Mouse (Mus musculus) ES-E14 (cell line): ENCODE measurements at regions not wholly inside any gene's neighbourhood (a gene's known extent, or its start where the extent isn't known, plus 50 kb on each side); places are given as distances from the start of the nearest gene placed in this dataset.

ENCODE experiments used
- CHD2 ChIP-seq: IDR thresholded peaks from 2 replicates; pipeline ENCODE4 v1.6.1; 2014; ENCODE audit warnings: mild to moderate bottlenecking, low read depth, low read length, inconsistent platforms
- HCFC1 ChIP-seq: IDR thresholded peaks from 2 replicates; pipeline ENCODE4 v1.6.1; 2012; ENCODE audit warnings: low read length, inconsistent platforms, borderline replicate concordance; ENCODE audit not compliant: insufficient read depth
- MAFK ChIP-seq: IDR thresholded peaks from 2 replicates; pipeline ENCODE4 v1.6.1; 2014; ENCODE audit warnings: mild to moderate bottlenecking, low read depth, low read length, inconsistent platforms; ENCODE audit not compliant: insufficient read depth
- ZC3H11A ChIP-seq: IDR thresholded peaks from 2 replicates; pipeline ENCODE4 v1.6.1; 2012; ENCODE audit warnings: low read depth, mild to moderate bottlenecking, inconsistent platforms, low read length, borderline replicate concordance
- ZNF384 ChIP-seq: IDR thresholded peaks from 2 replicates; pipeline ENCODE4 v1.6.1; 2012; ENCODE audit warnings: low read depth, low read length, inconsistent platforms

GRCm38 (mm10) chr13:16739563-16739962, 727.9 kb downstream of the Inhba start:
- TF ChIP-seq MAFK (no peak), HCFC1 (no peak), CHD2 (no peak), ZC3H11A (no peak), ZNF384 (no peak)
